Mouse (Mus musculus) left cerebral cortex, adult 8-10 months (tissue): ENCODE results near the gene Hnrnpf. TPM values are rescaled to one million over a fixed set of nuclear protein-coding genes. Genes with fewer than 3 reads are reported as not detected.
"Not testable (repeated sequence)": the region's sequence is repeated elsewhere in the genome, so short reads cannot be mapped to it uniquely, and the experiment has no call there.

Source experiments
- DNase-seq, 2 experiments: peaks; one replicate each; pipeline ENCODE4 v3.0.0; 2022; ENCODE audit warnings: low spot score in 2 of 2
- total RNA-seq, 4 experiments: library from RNA; stranded (reverse); gene quantifications; 2 replicates each; pipeline ENCODE4 v1.2.4; 2022

Gene Hnrnpf
- 100 to 1,000 TPM; 125 to 143 (median 139) TPM for total RNA-seq

DNA sequence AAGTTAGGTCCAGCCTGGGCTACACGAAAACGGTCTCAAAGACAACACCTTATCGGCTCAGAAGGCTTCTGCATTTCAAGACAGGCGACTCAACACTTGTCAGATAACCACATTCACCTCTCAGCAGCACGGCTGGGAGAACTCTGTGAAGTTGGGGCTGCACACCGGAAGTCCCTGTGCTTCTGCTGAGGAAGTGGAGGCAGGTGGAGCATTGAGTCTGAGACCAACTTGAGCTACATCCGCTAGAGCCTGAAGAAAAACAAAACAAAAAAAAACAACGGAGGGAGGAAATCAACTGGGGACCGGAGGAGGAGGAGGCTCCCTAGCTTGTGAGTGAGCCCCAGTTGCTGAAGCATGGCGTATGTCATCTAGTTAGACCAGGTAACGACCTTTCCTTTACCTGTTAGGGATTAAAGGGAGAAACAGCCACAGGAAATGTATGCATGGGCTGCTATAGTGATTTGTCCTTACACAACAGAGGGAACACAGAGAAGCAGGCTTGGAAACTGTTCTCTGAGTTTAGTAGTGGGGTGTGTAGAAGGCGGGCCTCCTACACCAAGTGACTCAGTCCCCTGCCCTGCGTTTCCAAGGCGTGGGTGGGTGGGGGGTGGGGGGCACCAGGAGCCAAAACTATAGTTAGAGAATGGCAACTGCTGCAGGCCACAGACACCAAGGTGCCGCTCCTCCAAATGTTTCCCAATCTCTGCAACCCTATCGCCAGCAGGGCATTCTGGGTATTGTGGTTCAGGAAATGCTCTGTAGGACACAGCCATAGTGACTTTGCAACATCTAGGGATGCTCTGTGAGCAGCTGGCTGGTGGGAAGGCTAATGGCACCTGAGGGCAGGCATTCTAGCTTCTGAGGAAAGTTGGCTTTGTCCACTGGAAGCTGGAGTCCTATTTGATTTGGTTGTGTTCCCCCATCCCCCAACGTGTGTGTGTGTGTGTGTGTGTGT, at the start of gene Hnrnpf:
TSS of gene Hnrnpf (plus strand) at position 199 of the 955 bp plus-strand sequence.
- peak in 1 of 2 experiments; percentile 62 for DNase-seq

DNA sequence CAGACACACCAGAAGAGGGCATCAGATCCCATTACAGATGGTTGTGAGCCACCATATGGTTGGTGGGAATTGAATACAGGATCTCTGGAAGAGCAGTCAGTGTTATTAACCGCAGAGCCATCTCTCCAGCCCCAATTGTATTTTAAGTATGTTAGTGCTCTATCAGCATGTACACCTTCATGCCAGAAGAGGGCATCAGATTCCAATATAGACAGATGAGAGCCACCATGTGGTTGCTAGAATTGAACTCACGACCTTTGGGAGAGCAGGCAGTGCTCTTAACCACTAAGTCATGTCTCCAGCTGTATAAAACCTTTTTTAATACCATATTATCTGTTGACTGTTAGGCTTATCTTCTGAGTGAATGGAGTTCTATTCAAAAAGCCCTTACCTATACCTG, 48.4 kb upstream of the Hnrnpf start:
- DNase-seq = no peak

DNA sequence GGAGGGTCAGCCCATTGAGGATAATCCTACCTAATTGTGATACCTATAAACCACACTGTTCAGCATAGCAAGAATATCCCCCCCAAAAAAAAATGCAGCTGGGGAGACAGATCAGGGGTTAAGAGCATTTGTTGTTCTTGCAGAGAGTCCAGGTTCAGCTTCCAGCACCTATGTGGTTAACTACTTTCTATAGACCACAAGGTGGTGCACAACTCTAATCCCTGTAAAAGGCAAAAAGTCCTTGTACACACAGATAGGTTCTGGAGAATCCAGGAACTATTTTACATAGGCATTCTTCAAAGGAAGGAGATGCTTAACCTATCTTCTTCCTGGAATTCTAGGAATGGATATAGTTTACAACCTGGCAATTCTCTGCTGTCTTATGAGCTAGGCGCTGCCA, 42.1 kb upstream of the Hnrnpf start:
- no peak for DNase-seq

GRCm38 (mm10) chr6:117861848-117862247, 38.3 kb upstream of the Hnrnpf start, which contains the start of gene Zfp239:
Zfp239 (plus strand) TSS chr6:117862100.
- DNase-seq = no peak

GRCm38 (mm10) chr6:117862465-117862864, 37.7 kb upstream of the Hnrnpf start:
- no peak for DNase-seq

DNA sequence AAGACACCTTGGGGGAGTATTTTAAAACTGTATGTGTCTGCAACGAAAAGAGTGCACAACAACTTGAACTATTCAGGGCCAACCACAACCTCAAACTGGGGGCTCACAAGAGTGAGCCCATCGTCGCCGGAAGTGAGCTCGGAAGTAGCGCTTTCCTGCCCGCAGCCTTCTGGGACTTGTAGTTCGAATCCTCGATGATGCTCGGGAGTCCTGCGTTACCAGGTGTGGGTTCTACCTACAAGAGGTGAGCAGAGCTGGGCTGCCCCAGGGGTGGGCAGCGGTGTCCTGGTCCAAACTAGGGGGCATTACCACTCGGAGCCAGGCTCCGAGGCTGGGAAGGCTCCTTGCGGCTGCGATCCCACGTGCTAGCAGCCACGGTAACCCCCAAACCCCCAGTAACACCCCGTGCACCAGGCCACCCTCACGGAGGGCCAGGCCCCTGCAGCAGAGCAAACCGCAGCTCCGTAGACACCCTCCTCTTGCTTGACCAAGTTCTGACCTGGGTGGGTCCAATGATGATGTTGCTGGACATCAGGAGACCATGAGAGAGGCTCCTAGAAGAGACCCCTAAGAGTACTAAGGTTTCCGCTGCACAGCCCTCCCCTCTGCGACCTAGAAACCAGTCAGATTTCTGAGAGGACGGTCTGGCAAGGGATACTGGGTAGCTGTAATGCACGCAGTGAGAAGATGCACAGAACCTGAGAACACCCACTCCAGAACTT, 37.1 kb upstream of the Hnrnpf start:
- peak in 1 of 2 experiments; percentile 59 for DNase-seq

GRCm38 (mm10) chr6:117863751-117864150, 36.4 kb upstream of the Hnrnpf start:
- no peak for DNase-seq

DNA sequence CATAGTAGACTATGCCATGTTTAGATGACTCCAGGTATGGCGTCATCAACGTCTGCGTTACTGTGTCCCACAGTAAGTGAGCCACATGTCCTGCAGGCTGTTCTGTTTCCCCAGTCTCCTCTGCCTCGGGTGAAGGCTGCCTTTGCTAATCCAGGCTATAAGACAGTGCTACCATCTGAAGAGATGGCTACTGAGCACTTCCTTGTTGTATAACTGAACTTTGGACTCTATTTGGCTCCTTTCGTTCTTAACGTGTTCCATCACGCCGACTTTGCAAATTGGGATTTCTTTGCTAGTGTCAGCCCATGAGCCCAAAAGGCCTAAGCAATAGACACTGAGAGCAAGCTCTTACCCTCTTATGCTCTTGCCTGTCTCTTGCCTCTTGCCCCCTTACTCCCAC, 31.9 kb upstream of the Hnrnpf start:
- DNase-seq = no peak

GRCm38 (mm10) chr6:117871034-117871433, 29.1 kb upstream of the Hnrnpf start:
- no peak for DNase-seq

GRCm38 (mm10) chr6:117873450-117873849, 26.7 kb upstream of the Hnrnpf start:
- DNase-seq = not testable (repeated sequence)

DNA sequence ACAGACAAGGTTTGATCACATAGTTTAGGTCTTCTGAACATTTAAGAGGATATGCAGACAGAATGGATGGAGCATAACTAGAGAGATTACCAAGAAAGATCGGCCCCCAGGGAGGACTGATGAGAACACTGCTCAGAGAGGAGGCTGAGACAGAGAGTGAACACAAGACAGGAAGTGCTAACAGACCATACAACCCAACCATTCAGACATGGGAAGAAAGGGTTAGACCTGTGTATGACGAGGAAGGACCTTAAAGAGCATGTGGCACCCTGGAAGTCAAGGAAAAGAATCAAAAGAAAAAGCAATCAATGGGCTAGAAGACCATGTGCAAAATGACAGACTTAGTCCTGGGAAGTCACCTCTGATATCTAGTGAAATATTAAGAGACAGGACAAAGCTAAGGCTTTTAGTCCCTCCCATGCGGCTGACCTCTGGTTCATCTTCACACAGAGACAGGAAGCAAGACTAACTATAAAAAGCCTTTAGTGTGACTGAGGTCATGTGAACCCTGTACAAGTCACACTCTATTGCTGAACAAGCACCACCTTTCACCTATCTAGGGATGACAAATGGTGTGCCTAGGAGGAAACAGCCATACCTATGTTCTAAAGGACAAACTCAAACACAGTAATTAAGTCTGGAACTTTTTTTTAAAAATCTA, 25.4 kb upstream of the Hnrnpf start:
- DNase-seq = no peak

DNA sequence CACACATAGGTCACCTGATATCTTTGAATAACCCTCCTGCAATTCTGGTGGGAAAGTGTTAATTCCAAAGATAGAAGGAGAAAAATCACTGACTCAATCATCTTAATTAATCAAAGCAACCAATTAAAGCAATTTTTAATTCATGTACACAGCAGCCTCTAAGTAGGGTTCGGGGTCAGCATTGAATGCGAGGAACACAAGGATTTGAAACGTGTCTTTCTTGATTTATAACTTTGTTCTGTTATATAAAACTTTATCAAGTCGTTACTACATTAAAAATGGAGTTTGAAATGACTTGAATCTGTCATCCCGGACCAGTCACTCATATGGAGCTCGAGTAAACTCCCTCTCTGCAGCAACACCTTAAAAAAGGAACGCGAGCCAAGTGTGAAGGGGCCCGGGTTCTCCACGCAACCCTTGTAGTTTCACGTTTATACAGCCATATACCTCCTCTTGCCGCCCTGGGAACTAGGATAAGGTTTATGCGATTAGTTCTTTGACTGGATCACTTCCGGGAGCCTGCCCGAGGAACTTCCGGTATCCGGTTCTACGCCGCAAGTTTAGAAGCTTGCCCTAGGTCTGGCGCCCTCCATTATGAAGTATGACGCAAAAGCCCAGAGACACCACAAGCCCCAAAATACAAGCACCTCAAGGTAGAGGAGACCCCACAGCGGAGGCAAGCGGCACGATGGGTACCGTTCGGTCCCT, 21.3 kb upstream of the Hnrnpf start:
- peak in 1 of 2 experiments; percentile 89 for DNase-seq

GRCm38 (mm10) chr6:117879408-117880115, 20.6 kb upstream of the Hnrnpf start:
- DNase-seq = peak; percentile 97 to 99

GRCm38 (mm10) chr6:117880394-117880838, 19.7 kb upstream of the Hnrnpf start:
- no peak for DNase-seq

DNA sequence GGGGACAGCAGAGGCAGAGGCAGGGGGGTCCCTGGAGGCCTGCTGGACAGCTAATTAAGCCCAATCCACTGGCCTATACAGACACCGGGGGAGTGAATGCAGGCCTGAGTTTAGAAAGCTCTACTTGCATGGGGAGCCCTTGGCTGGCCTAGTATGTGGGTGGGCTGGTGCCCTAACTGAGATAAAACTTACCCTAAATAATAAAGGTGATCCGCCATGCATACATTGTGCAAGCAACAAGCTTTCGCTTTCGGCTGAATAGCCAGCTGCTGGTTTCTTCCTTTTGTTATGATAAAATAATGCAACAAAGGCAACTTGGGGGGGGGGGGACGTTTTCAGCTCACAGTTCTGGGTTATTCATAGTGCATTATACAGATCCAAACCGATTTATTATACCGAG, 18.9 kb upstream of the Hnrnpf start:
- no peak for DNase-seq

GRCm38 (mm10) chr6:117881997-117882396, 18.1 kb upstream of the Hnrnpf start:
- DNase-seq = no peak

GRCm38 (mm10) chr6:117885943-117886342, 14.2 kb upstream of the Hnrnpf start:
- no peak for DNase-seq

- DNase-seq = no peak
Measured at GRCm38 (mm10) chr6:117888032-117888431, 12.1 kb upstream of the Hnrnpf start.

GRCm38 (mm10) chr6:117888642-117889096, 11.5 kb upstream of the Hnrnpf start:
- DNase-seq = no peak

- DNase-seq = no peak
Measured at GRCm38 (mm10) chr6:117890257-117890656, 9.9 kb upstream of the Hnrnpf start.
